Comparison of ENCODE assay signal across 12 mouse cellular contexts in the genomic region with DNA sequence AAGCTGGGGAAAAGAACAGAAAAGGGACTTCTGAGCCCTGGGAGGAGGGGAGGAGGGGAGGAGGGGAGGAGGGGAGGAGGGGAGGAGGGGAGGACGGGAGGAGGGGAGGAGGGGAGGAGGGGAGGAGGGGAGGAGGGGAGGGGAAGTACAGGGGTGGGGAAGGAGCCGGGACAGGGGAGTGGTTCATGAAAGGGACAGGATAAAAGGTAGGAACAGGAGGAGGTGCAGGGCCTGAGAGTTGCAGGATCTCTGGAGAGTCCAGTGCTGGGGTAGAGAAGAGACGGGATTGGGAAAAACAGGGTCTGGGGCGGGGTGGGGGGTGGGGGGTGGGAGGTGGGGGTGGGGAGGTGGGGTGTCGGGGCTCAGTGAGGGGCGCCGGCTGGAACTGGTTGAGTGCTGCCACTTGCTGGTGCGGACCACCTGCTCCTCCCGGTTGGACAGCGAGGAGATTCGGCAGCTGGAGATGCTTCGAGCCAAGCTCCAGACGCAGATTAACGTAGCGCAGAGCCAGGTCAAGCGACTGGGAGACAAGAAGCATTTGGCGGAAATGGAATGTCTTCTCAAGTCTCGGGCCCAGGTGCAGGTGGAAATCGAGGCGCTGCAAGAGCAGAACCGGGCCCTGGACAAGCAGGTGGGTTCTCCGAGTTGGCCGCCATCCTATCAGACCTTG. TPM values are rescaled to one million over a fixed set of nuclear protein-coding genes. Genes with fewer than 3 reads are reported as not detected.
A peak's percentile ranks its signal among the peaks of the same experiment; 100 is the strongest.
DNase-seq lines count a peak whose midpoint lies in the region; ATAC-seq lines count a peak whose summit lies in the region.
"Had no signal": no experiment of that assay in that cellular context is flagged by ENCODE, and none has a peak within 500 bp of the region (broad histone marks: within the 10 kb centered on the region; RNA-seq: fewer than 3 reads in every experiment).

No protein-coding gene starts in this region.

- WGBS in liver, embryonic 11.5 days, result 27% methylated on average over 20 of the region's 23 CpGs
- WGBS in liver, embryonic 12.5 days (ENCODE audit: insufficient replicate concordance), result 31% methylated on average over 19 of the region's 23 CpGs
- 9% methylated on average over 21 of the region's 23 CpGs for WGBS in forebrain, embryonic 10.5 days
- 15% methylated on average over 20 of the region's 23 CpGs for WGBS in limb, embryonic 10.5 days
- 8% methylated on average over 21 of the region's 23 CpGs for WGBS in stomach, embryonic 14.5 days

- 0 out of 2 replicates have a peak, but pooled peaks cover 4% of the 10 kb centered on the region for H3K27me3 ChIP-seq in liver, embryonic 11.5 days (replicated peaks; ENCODE audit: control insufficient read depth, insufficient read depth, low read length)
- peaks cover 7% of the 10 kb centered on the region; the same call in 1 of the 2 replicates for H3K27me3 ChIP-seq in liver, embryonic 12.5 days (replicated peaks)
- peaks cover 32% of the 10 kb centered on the region for H3K27me3 ChIP-seq in forebrain, embryonic 10.5 days (ENCODE audit: poor library complexity, severe bottlenecking)
- H3K27me3 ChIP-seq in limb, embryonic 10.5 days (ENCODE audit: low read depth, poor library complexity, severe bottlenecking), result peaks cover 32% of the 10 kb centered on the region
- no peaks in the 10 kb centered on the region for H3K27me3 ChIP-seq in stomach, embryonic 14.5 days (ENCODE audit: control insufficient read depth, insufficient read depth, low read length)

- peak overlapping the region; percentile 21; the same call in 1 of the 2 replicates for H3K4me2 ChIP-seq in liver, embryonic 11.5 days
- no peak overlapping the region for H3K4me2 ChIP-seq in liver, embryonic 12.5 days
- H3K4me2 ChIP-seq in stomach, embryonic 14.5 days (replicated peaks; ENCODE audit: low read depth, low read length), result no peak overlapping the region

- H3K27ac ChIP-seq in liver, embryonic 11.5 days (ENCODE audit: low read depth, low read length), result no peak overlapping the region
- no peak overlapping the region for H3K27ac ChIP-seq in liver, embryonic 12.5 days
- peak overlapping the region; percentile 30; the same call in 1 of the 2 replicates for H3K27ac ChIP-seq in forebrain, embryonic 10.5 days
- H3K27ac ChIP-seq in limb, embryonic 10.5 days, result no peak overlapping the region
- peak overlapping the region; percentile 66; the same call in 1 of the 2 replicates for H3K27ac ChIP-seq in stomach, embryonic 14.5 days (ENCODE audit: low read length)

- H3K9me3 ChIP-seq in liver, embryonic 11.5 days (ENCODE audit: control insufficient read depth, low read length), result no peaks in the 10 kb centered on the region
- peaks cover 7% of the 10 kb centered on the region; the same call in 1 of the 2 replicates for H3K9me3 ChIP-seq in liver, embryonic 12.5 days (replicated peaks)
- H3K9me3 ChIP-seq in forebrain, embryonic 10.5 days, result peaks cover 11% of the 10 kb centered on the region; the same call in 1 of the 2 replicates
- H3K9me3 ChIP-seq in limb, embryonic 10.5 days (replicated peaks), result no peaks in the 10 kb centered on the region
- 0 out of 2 replicates have a peak, but pooled peaks cover 4% of the 10 kb centered on the region for H3K9me3 ChIP-seq in stomach, embryonic 14.5 days (ENCODE audit: control insufficient read depth, low read depth, low read length)

- 0 out of 2 replicates have a peak, but pooled peaks cover 5% of the 10 kb centered on the region for H3K4me1 ChIP-seq in liver, embryonic 11.5 days (replicated peaks; ENCODE audit: control insufficient read depth, insufficient read depth, low read length)
- peaks cover 19% of the 10 kb centered on the region for H3K4me1 ChIP-seq in liver, embryonic 12.5 days
- peaks cover 16% of the 10 kb centered on the region for H3K4me1 ChIP-seq in forebrain, embryonic 10.5 days
- peaks cover 14% of the 10 kb centered on the region for H3K4me1 ChIP-seq in limb, embryonic 10.5 days
- H3K4me1 ChIP-seq in stomach, embryonic 14.5 days (ENCODE audit: control insufficient read depth, insufficient read depth, low read length), result 0 out of 2 replicates have a peak, but pooled peaks cover 6% of the 10 kb centered on the region

- ATAC-seq in liver, embryonic 11.5 days (replicated peaks; ENCODE audit: low FRiP score), result no peak
- ATAC-seq in liver, embryonic 12.5 days, result no peak
- 0 out of 2 replicates have a peak, but pooled peaks have one; percentile 26 for ATAC-seq in stomach, embryonic 14.5 days (ENCODE audit: insufficient number of reproducible peaks, insufficient read depth, low FRiP score, low read depth)
- ATAC-seq in megakaryocyte progenitor cell, adult 5-6 weeks (replicated peaks; ENCODE audit: poor library complexity), result no peak
- no peak for ATAC-seq in inflammation-experienced regulatory T-cells, adult 6 months

- no peak for DNase-seq in liver, embryonic 11.5 days (ENCODE audit: low spot score)
- no peak for DNase-seq in forebrain, embryonic 10.5 days (ENCODE audit: extremely low spot score, low spot score)
- DNase-seq in limb, embryonic 10.5 days (ENCODE audit: low spot score), result no peak
- DNase-seq in thymus, adult 18-20 months, result no peak
- DNase-seq: gastrocnemius, postnatal 36 days; lung, postnatal 10 days; spleen, adult 18-20 months had no signal

- no peak overlapping the region for H3K9ac ChIP-seq in liver, embryonic 11.5 days (ENCODE audit: low read depth, low read length)
- H3K9ac ChIP-seq in liver, embryonic 12.5 days, result no peak overlapping the region
- H3K9ac ChIP-seq in stomach, embryonic 14.5 days (replicated peaks; ENCODE audit: low read depth, low read length), result no peak overlapping the region

- H3K36me3 ChIP-seq in liver, embryonic 11.5 days (ENCODE audit: control insufficient read depth, insufficient read depth, low read length), result no peaks in the 10 kb centered on the region
- H3K36me3 ChIP-seq in liver, embryonic 12.5 days, result no peaks in the 10 kb centered on the region
- peaks cover 6% of the 10 kb centered on the region for H3K36me3 ChIP-seq in forebrain, embryonic 10.5 days (replicated peaks)
- H3K36me3 ChIP-seq in limb, embryonic 10.5 days, result peaks cover 7% of the 10 kb centered on the region; the same call in 1 of the 2 replicates
- no peaks in the 10 kb centered on the region for H3K36me3 ChIP-seq in stomach, embryonic 14.5 days (ENCODE audit: control insufficient read depth, insufficient read depth, low read length)

- H3K4me3 ChIP-seq in liver, embryonic 11.5 days (ENCODE audit: low read depth, low read length), result no peak overlapping the region
- H3K4me3 ChIP-seq in liver, embryonic 12.5 days, result no peak overlapping the region
- H3K4me3 ChIP-seq in forebrain, embryonic 10.5 days, result peak overlapping the region; percentile 32
- H3K4me3 ChIP-seq in limb, embryonic 10.5 days, result 0 out of 2 replicates have a peak overlapping the region, but pooled peaks have one; percentile 16
- no peak overlapping the region for H3K4me3 ChIP-seq in stomach, embryonic 14.5 days (ENCODE audit: low read depth, low read length)

RNA-seq across cellular contexts. Expression of a gene that starts 4.9 kb away (rescaled TPM):
- 2.4 and 4.3 TPM in 2 replicates for polyA plus RNA-seq in liver, embryonic 11.5 days (2014; fragmentation: Nextera tagmentation; extraction: Ambion mirVana)
- polyA plus RNA-seq in liver, embryonic 12.5 days (2016; fragmentation: Nextera tagmentation; extraction: Ambion mirVana), result 1.6 and 2.0 TPM in 2 replicates
- 5.2 TPM in 2 replicates for polyA plus RNA-seq in forebrain, embryonic 10.5 days (2016; fragmentation: Nextera tagmentation; extraction: Ambion mirVana)
- polyA plus RNA-seq in limb, embryonic 10.5 days (2016; fragmentation: Nextera tagmentation; extraction: Ambion mirVana), result 4.4 and 6.3 TPM in 2 replicates
- polyA plus RNA-seq in stomach, embryonic 14.5 days (2014; fragmentation: Nextera tagmentation; extraction: Ambion mirVana), result 3.4 and 3.5 TPM in 2 replicates
- 0.99 and 2.0 TPM in 2 replicates for total RNA-seq in megakaryocyte progenitor cell, adult 5-6 weeks (2015)
- 2.6 and 3.3 TPM in 2 replicates for total RNA-seq in megakaryocyte progenitor cell, adult 5-6 weeks (2017)
- polyA plus RNA-seq in inflammation-experienced regulatory T-cells, adult 6 months (2017; shearing (Covaris generic)), result 1 to 10 TPM; 1.4 to 1.8 (median 1.4) TPM

RNA-seq across cellular contexts. Expression of a gene that starts 7.6 kb away (rescaled TPM):
- polyA plus RNA-seq in liver, embryonic 11.5 days (2014; fragmentation: Nextera tagmentation; extraction: Ambion mirVana), result 91.8 and 99.6 TPM in 2 replicates
- polyA plus RNA-seq in liver, embryonic 12.5 days (2016; fragmentation: Nextera tagmentation; extraction: Ambion mirVana), result 61.6 and 68.2 TPM in 2 replicates
- 8.5 and 9.7 TPM in 2 replicates for polyA plus RNA-seq in forebrain, embryonic 10.5 days (2016; fragmentation: Nextera tagmentation; extraction: Ambion mirVana)
- 18.5 and 34.5 TPM in 2 replicates for polyA plus RNA-seq in limb, embryonic 10.5 days (2016; fragmentation: Nextera tagmentation; extraction: Ambion mirVana)
- 263 and 295 TPM in 2 replicates for polyA plus RNA-seq in stomach, embryonic 14.5 days (2014; fragmentation: Nextera tagmentation; extraction: Ambion mirVana)
- 238 and 280 TPM in 2 replicates for total RNA-seq in megakaryocyte progenitor cell, adult 5-6 weeks (2015)
- 186 and 203 TPM in 2 replicates for total RNA-seq in megakaryocyte progenitor cell, adult 5-6 weeks (2017)
- polyA plus RNA-seq in inflammation-experienced regulatory T-cells, adult 6 months (2017; shearing (Covaris generic)), result 100 to 1,000 TPM; 512 to 771 (median 583) TPM

RNA-seq across cellular contexts. Expression of a gene that starts 32.0 kb away (rescaled TPM):
- 4.0 and 5.8 TPM in 2 replicates for polyA plus RNA-seq in liver, embryonic 11.5 days (2014; fragmentation: Nextera tagmentation; extraction: Ambion mirVana)
- polyA plus RNA-seq in liver, embryonic 12.5 days (2016; fragmentation: Nextera tagmentation; extraction: Ambion mirVana), result 3.8 and 3.9 TPM in 2 replicates
- 4.2 and 4.8 TPM in 2 replicates for polyA plus RNA-seq in forebrain, embryonic 10.5 days (2016; fragmentation: Nextera tagmentation; extraction: Ambion mirVana)
- 4.8 and 5.7 TPM in 2 replicates for polyA plus RNA-seq in limb, embryonic 10.5 days (2016; fragmentation: Nextera tagmentation; extraction: Ambion mirVana)
- polyA plus RNA-seq in stomach, embryonic 14.5 days (2014; fragmentation: Nextera tagmentation; extraction: Ambion mirVana), result 4.7 and 5.4 TPM in 2 replicates
- total RNA-seq in megakaryocyte progenitor cell, adult 5-6 weeks (2015), result 5.3 TPM in 2 replicates
- 8.1 and 17.2 TPM in 2 replicates for total RNA-seq in megakaryocyte progenitor cell, adult 5-6 weeks (2017)
- polyA plus RNA-seq in inflammation-experienced regulatory T-cells, adult 6 months (2017; shearing (Covaris generic)), result 1 to 10 TPM; 3.7 to 7.0 (median 5.0) TPM

RNA-seq across cellular contexts. Expression of a gene that starts 32.2 kb away (rescaled TPM):
- polyA plus RNA-seq in liver, embryonic 11.5 days (2014; fragmentation: Nextera tagmentation; extraction: Ambion mirVana), result 1.0 and 1.3 TPM in 2 replicates
- 0.68 and 0.94 TPM in 2 replicates for polyA plus RNA-seq in liver, embryonic 12.5 days (2016; fragmentation: Nextera tagmentation; extraction: Ambion mirVana)
- 1.3 and 1.9 TPM in 2 replicates for polyA plus RNA-seq in forebrain, embryonic 10.5 days (2016; fragmentation: Nextera tagmentation; extraction: Ambion mirVana)
- polyA plus RNA-seq in limb, embryonic 10.5 days (2016; fragmentation: Nextera tagmentation; extraction: Ambion mirVana), result 1.4 and 1.5 TPM in 2 replicates
- polyA plus RNA-seq in stomach, embryonic 14.5 days (2014; fragmentation: Nextera tagmentation; extraction: Ambion mirVana), result 0.45 and 0.65 TPM in 2 replicates
- 1.3 and 1.5 TPM in 2 replicates for total RNA-seq in megakaryocyte progenitor cell, adult 5-6 weeks (2015)
- 2.1 TPM in 1 of 2 replicates, not detected in the other for total RNA-seq in megakaryocyte progenitor cell, adult 5-6 weeks (2017)
- under 1 TPM in 1 of 3 experiments, not detected in 2; 0.52 TPM for polyA plus RNA-seq in inflammation-experienced regulatory T-cells, adult 6 months (2017; shearing (Covaris generic))
- total RNA-seq: gastrocnemius, postnatal 36 days had no signal
- polyA plus RNA-seq: neural tube, embryonic 14.5 days had no signal

RNA-seq across cellular contexts. Expression of a gene that starts 50.6 kb away (rescaled TPM):
- 0.13 and 0.23 TPM in 2 replicates for polyA plus RNA-seq in liver, embryonic 11.5 days (2014; fragmentation: Nextera tagmentation; extraction: Ambion mirVana)
- 0.17 and 0.24 TPM in 2 replicates for polyA plus RNA-seq in liver, embryonic 12.5 days (2016; fragmentation: Nextera tagmentation; extraction: Ambion mirVana)
- 0.09 TPM in 2 replicates for polyA plus RNA-seq in forebrain, embryonic 10.5 days (2016; fragmentation: Nextera tagmentation; extraction: Ambion mirVana)
- polyA plus RNA-seq in limb, embryonic 10.5 days (2016; fragmentation: Nextera tagmentation; extraction: Ambion mirVana), result 0.09 and 0.10 TPM in 2 replicates
- 0.29 and 0.48 TPM in 2 replicates for polyA plus RNA-seq in stomach, embryonic 14.5 days (2014; fragmentation: Nextera tagmentation; extraction: Ambion mirVana)
- not detected in 2 replicates for total RNA-seq in megakaryocyte progenitor cell, adult 5-6 weeks (2015)
- total RNA-seq in megakaryocyte progenitor cell, adult 5-6 weeks (2017), result under 0.01 TPM in 1 of 2 replicates, not detected in the other
- polyA plus RNA-seq in inflammation-experienced regulatory T-cells, adult 6 months (2017; shearing (Covaris generic)), result not detected

Comparison
In these comparisons a context has a peak if more than half of its experiments do, and no peak if none do; other contexts are left out.
1. H3K27ac ChIP-seq: peak in forebrain, embryonic 10.5 days (single experiment) and stomach, embryonic 14.5 days (single experiment); none in liver, embryonic 11.5 days (single experiment), liver, embryonic 12.5 days (single experiment) and limb, embryonic 10.5 days (single experiment).
2. H3K4me3 ChIP-seq: peak in forebrain, embryonic 10.5 days (single experiment) and limb, embryonic 10.5 days (single experiment); none in liver, embryonic 11.5 days (single experiment), liver, embryonic 12.5 days (single experiment) and stomach, embryonic 14.5 days (single experiment).